Mouse (Mus musculus) neural tube, postnatal 0 days (tissue): ENCODE measurements around the gene Gm3095. TPM values are rescaled to one million over a fixed set of nuclear protein-coding genes. Genes with fewer than 3 reads are reported as not detected.

Experiments used
- polyA plus RNA-seq: library from polyadenylated mRNA; unstranded; fragments of >200 nt; fragmentation: Nextera tagmentation; extraction: Ambion mirVana; gene quantifications from 2 replicates; pipeline ENCODE4 v1.2.1, GENCODE M21; 2015

Gene Gm3095
- polyA plus RNA-seq, result 1.6 and 2.2 TPM in 2 replicates

GRCm38 (mm10) chr14:3963247-3963646 lies at the start of gene Gm3095:
Gene Gm3095, plus strand, starts transcription at chr14:3963547.

GRCm38 (mm10) chr14:3931456-3931855 lies 31.9 kb upstream of the Gm3095 start, which contains the start of gene Gm3029:
Gene Gm3029, plus strand, starts transcription at chr14:3931756.

GRCm38 (mm10) chr14:3998094-3998493 lies 34.7 kb downstream of the Gm3095 start, which contains the start of gene Gm3099:
Gene Gm3099, plus strand, starts transcription at chr14:3998394.

Other genes starting within 250 kb of the Gm3095 start
- gene Gm3002, start 153.5 kb upstream of the Gm3095 start, polyA plus RNA-seq, result 4.1 and 6.6 TPM in 2 replicates
- gene Gm3033, start 117.3 kb upstream of the Gm3095 start, polyA plus RNA-seq, result not detected in 2 replicates
- not detected in 2 replicates for gene Gm2916, start 79.4 kb upstream of the Gm3095 start, polyA plus RNA-seq
- gene Gm3029, start 31.8 kb upstream of the Gm3095 start, polyA plus RNA-seq, result not detected in 2 replicates
- gene Gm3099, start 34.8 kb downstream of the Gm3095 start, polyA plus RNA-seq, result not detected in 2 replicates
- 2.2 and 4.6 TPM in 2 replicates for gene Gm5796, start 60.4 kb downstream of the Gm3095 start, polyA plus RNA-seq
- gene Gm3115, start 120.6 kb downstream of the Gm3095 start, polyA plus RNA-seq, result not detected in 2 replicates
- gene Gm8108, start 147.0 kb downstream of the Gm3095 start, polyA plus RNA-seq, result 3.8 and 4.1 TPM in 2 replicates
- not detected in 2 replicates for gene Gm3127, start 201.5 kb downstream of the Gm3095 start, polyA plus RNA-seq
- gene Gm2974, start 219.0 kb downstream of the Gm3095 start, polyA plus RNA-seq, result 5.8 and 10.8 TPM in 2 replicates